Mouse (Mus musculus) heart, embryonic 15.5 days (tissue): ENCODE measurements around the gene Mtus2. TPM values are rescaled to one million over a fixed set of nuclear protein-coding genes. Genes with fewer than 3 reads are reported as not detected.
"Not testable (repeated sequence)": the region's sequence is repeated elsewhere in the genome, so short reads cannot be mapped to it uniquely, and the experiment has no call there.

Experiments
- ATAC-seq: fragments of 200-750 bp; cut with Nextera tagmentation; replicated peaks from 2 replicates; pipeline ENCODE4 v1.8.0; 2017; ENCODE audit warnings: low read depth, moderate TSS enrichment; ENCODE audit not compliant: insufficient number of reproducible peaks, insufficient read depth, low FRiP score
- H3K27ac ChIP-seq: fragments of 300-500 bp; sonication (generic); 2 replicates; pipeline ENCODE4 v1.5.1; 2015; ENCODE audit warnings: mild to moderate bottlenecking, inconsistent platforms
- H3K27me3 ChIP-seq: fragments of 300-500 bp; sonication (generic); 2 replicates; pipeline ENCODE4 v1.6.1; 2015; ENCODE audit warnings: inconsistent platforms
- H3K36me3 ChIP-seq: fragments of 300-500 bp; sonication (generic); 2 replicates; pipeline ENCODE4 v1.6.1; 2015; ENCODE audit warnings: mild to moderate bottlenecking, inconsistent platforms
- H3K4me1 ChIP-seq: fragments of 300-500 bp; sonication (generic); replicated peaks from 2 replicates; pipeline ENCODE4 v1.6.1; 2015; ENCODE audit warnings: inconsistent platforms
- H3K4me2 ChIP-seq: fragments of 300-500 bp; sonication (generic); 2 replicates; pipeline ENCODE4 v1.6.1; 2015; ENCODE audit warnings: inconsistent platforms, mild to moderate bottlenecking, moderate library complexity
- H3K4me3 ChIP-seq: fragments of 300-500 bp; sonication (generic); 2 replicates; pipeline ENCODE4 v1.5.1; 2015; ENCODE audit warnings: mild to moderate bottlenecking, inconsistent platforms
- H3K9ac ChIP-seq: fragments of 300-500 bp; sonication (generic); 2 replicates; pipeline ENCODE4 v1.6.1; 2015; ENCODE audit warnings: mild to moderate bottlenecking, inconsistent platforms
- H3K9me3 ChIP-seq: fragments of 300-500 bp; sonication (generic); replicated peaks from 2 replicates; pipeline ENCODE4 v1.6.1; 2016; ENCODE audit warnings: inconsistent platforms
- WGBS: fragments of 180-500 bp; shearing (Covaris S2); methylation state at CpG from one replicate; pipeline ENCODE4 v1.1.7; 2015; ENCODE audit warnings: mixed read lengths; 5-methylcytosine and 5-hydroxymethylcytosine counted together
- polyA plus RNA-seq: library from polyadenylated mRNA; unstranded; fragments of >200 nt; fragmentation: Nextera tagmentation; extraction: Ambion mirVana; gene quantifications from 2 replicates; pipeline ENCODE4 v1.2.1, GENCODE M21; 2015

The Mtus2 gene
- polyA plus RNA-seq, 1 experiment from 2014 or later = 121 TPM

DNA sequence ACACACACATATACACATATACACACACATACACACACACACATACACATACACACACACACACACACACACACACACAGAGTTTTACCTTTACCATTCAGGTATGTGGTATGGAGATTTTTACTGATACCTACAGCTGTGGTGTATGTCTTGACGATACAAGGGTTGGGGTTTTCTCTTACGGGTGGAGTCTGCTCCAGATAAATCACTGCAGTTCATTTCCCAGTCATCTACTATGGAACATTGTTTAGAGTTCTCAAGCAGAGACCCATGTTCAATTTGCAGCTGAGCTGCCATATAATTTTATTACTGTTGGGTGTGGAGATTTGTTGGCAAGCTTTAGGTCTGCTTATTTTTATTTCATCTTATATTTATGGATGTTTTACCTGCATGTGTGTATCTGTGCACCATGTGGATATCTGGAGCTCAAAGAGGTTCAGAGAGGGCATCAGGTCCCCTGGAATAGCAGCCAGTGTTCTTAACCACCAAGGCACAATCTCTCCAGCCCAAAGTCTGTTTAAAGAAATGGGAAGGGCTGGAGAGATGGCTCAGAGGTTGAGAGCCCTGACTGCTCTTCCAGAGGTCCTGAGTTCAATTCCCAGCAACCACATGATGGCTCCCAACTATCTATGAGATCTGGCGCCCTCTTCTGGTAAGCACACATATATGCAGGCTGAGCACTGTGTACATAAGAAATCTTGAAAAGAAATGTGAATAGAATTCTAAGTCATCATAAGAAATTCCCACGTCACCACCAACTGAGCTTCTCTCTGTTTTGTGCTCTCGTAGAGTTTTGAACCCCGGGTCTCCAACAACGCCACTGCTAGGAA lies 28.2 kb upstream of the Mtus2 start:
- no peaks in the 10 kb centered on the region for H3K36me3 ChIP-seq
- 78% methylated on average over 7 of the region's 7 CpGs for WGBS
- no peak for ATAC-seq
- H3K4me1 ChIP-seq = no peaks in the 10 kb centered on the region
- no peaks in the 10 kb centered on the region for H3K9me3 ChIP-seq
- H3K27ac ChIP-seq = no peak overlapping the region
- no peak overlapping the region for H3K9ac ChIP-seq
- no peak overlapping the region for H3K4me2 ChIP-seq
- no peak overlapping the region for H3K4me3 ChIP-seq
- H3K27me3 ChIP-seq = no peaks in the 10 kb centered on the region

GRCm38 (mm10) chr5:147935096-147935495 lies 22.0 kb upstream of the Mtus2 start:
- Histone ChIP-seq H3K27me3 (no peaks in the 10 kb centered on the region), H3K4me3 (no peak overlapping the region), H3K4me1 (peaks cover 10% of the 10 kb centered on the region), H3K36me3 (no peaks in the 10 kb centered on the region), H3K9me3 (no peaks in the 10 kb centered on the region), H3K9ac (no peak overlapping the region), H3K4me2 (no peak overlapping the region), H3K27ac (no peak overlapping the region)
- WGBS = 77% methylated on average over 13 of the region's 13 CpGs
- ATAC-seq = no peak

GRCm38 (mm10) chr5:147939226-147939625 lies 17.9 kb upstream of the Mtus2 start:
- 0 out of 2 replicates have a peak, but pooled peaks have one; percentile 57 for ATAC-seq
- no peaks in the 10 kb centered on the region for H3K36me3 ChIP-seq
- no peak overlapping the region for H3K4me3 ChIP-seq
- peaks cover 18% of the 10 kb centered on the region for H3K4me1 ChIP-seq
- WGBS = 39% methylated on average over 5 of the region's 5 CpGs
- H3K9ac ChIP-seq = no peak overlapping the region
- no peaks in the 10 kb centered on the region for H3K9me3 ChIP-seq
- H3K27ac ChIP-seq = no peak overlapping the region
- H3K27me3 ChIP-seq = no peaks in the 10 kb centered on the region
- H3K4me2 ChIP-seq = no peak overlapping the region

DNA sequence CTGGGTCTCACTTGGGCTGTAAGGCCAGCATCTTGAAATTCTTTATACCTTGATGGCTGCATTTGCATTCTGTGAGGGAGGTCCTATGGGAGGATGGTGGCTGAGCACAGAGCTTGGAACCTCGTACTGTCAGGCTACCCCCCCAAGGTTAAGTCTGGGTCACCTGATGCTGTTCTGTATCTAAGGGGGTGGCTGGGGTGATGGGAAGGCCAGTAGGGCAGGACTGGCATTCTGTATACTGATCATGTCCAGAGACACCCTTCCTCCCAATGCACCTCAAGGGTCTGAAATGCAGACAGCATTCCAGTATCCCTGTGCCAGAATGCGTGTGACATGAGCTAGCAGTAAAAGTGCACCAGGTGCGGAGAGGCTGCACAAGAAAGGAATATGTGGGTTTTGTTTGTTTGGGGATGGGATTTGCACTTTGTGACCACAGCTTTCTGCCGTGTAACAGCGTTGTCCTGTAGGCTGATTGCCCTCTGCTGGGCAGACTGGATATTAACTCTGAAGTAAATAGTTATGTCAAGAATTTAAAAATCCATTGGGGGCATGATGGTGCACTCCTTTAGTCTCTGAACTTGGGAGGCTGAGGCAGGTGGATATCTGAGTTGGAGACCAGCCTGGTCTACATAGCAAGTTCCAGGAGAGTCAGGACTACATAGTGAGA lies 12.0 kb upstream of the Mtus2 start:
- H3K9me3 ChIP-seq = no peaks in the 10 kb centered on the region
- ATAC-seq = no peak
- H3K27me3 ChIP-seq = no peaks in the 10 kb centered on the region
- no peak overlapping the region for H3K4me3 ChIP-seq
- no peaks in the 10 kb centered on the region for H3K36me3 ChIP-seq
- H3K4me2 ChIP-seq = no peak overlapping the region
- 23% methylated on average over 5 of the region's 5 CpGs for WGBS
- H3K27ac ChIP-seq = no peak overlapping the region
- peaks cover 11% of the 10 kb centered on the region; the same call in 1 of the 2 replicates for H3K4me1 ChIP-seq
- H3K9ac ChIP-seq = no peak overlapping the region

- 74% methylated on average over 14 of the region's 14 CpGs for WGBS
Observed at GRCm38 (mm10) chr5:147949881-147950280, 7.2 kb upstream of the Mtus2 start.

DNA sequence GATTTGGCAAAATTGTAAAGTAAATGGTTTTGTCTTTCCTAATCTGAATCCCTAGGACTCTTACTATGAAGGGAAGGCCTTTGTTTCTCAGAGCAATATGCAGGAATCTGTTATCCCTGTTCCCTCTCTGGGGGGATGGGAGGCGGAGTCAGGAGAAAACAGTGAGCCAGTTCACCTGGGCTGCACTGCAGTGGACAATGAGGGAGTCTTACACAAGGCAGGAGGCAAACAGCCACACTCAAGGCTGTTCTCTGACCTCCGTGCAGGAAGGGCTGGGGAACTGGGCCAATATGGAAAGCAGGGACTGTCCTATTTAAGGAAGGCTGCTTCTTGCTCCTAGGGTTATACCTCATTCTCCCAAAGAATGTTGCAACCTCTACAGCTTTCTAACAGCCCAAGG lies 5.4 kb upstream of the Mtus2 start:
- WGBS = 45% methylated on average over 2 of the region's 2 CpGs
- peaks cover 11% of the 10 kb centered on the region for H3K27me3 ChIP-seq
- no peak overlapping the region for H3K4me2 ChIP-seq
- ATAC-seq = no peak
- no peak overlapping the region for H3K9ac ChIP-seq
- no peaks in the 10 kb centered on the region for H3K9me3 ChIP-seq
- no peaks in the 10 kb centered on the region for H3K36me3 ChIP-seq
- H3K4me3 ChIP-seq = no peak overlapping the region
- peaks cover 14% of the 10 kb centered on the region for H3K4me1 ChIP-seq
- H3K27ac ChIP-seq = no peak overlapping the region

More at GRCm38 (mm10) chr5:147949881-147950280, 7.2 kb upstream of the Mtus2 start:
- Histone ChIP-seq H3K27ac (no peak overlapping the region), H3K27me3 (no peaks in the 10 kb centered on the region), H3K4me2 (no peak overlapping the region), H3K4me1 (0 out of 2 replicates have a peak, but pooled peaks cover 2% of the 10 kb centered on the region), H3K4me3 (no peak overlapping the region), H3K9me3 (no peaks in the 10 kb centered on the region), H3K9ac (no peak overlapping the region), H3K36me3 (no peaks in the 10 kb centered on the region)
- no peak for ATAC-seq

- peaks cover 24% of the 10 kb centered on the region for H3K4me1 ChIP-seq
- H3K27me3 ChIP-seq = peaks cover 17% of the 10 kb centered on the region
- H3K27ac ChIP-seq, H3K36me3 ChIP-seq, H3K9me3 ChIP-seq, H3K4me2 ChIP-seq, H3K9ac ChIP-seq, ATAC-seq, H3K4me3 ChIP-seq: not testable (repeated sequence)
- 66% methylated on average over 5 of the region's 5 CpGs for WGBS
Observed at GRCm38 (mm10) chr5:147953181-147953580, 3.9 kb upstream of the Mtus2 start.

DNA sequence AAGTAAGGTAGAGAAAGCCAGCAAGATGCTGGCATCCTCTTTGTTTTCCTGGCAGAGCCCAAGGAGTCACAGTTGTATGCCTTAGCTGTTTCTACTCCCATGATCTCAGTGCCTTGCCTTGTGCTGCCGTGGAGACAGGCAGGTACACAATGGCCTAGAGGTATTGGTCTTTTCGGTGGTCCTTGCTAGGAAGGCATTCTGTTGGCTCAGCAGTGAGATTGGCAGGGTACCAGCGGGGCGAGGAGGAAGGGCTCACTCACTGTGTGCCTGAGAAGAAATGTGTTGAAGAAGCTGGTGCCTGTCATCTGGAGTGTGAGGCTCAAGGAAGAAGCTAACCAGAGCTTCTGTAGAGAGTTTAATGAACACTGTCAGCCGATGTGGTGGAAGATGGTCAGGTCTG lies 1.4 kb upstream of the Mtus2 start:
- Histone ChIP-seq H3K4me3 (no peak overlapping the region), H3K9ac (no peak overlapping the region), H3K4me1 (peaks cover 24% of the 10 kb centered on the region), H3K9me3 (no peaks in the 10 kb centered on the region), H3K27me3 (peaks cover 17% of the 10 kb centered on the region), H3K4me2 (peak overlapping the region; percentile 97), H3K36me3 (no peaks in the 10 kb centered on the region), H3K27ac (no peak overlapping the region)
- ATAC-seq = no peak
- WGBS = 29% methylated on average over 5 of the region's 5 CpGs

GRCm38 (mm10) chr5:147956421-147956820 lies 699 bp upstream of the Mtus2 start:
- WGBS = 2% methylated on average over 11 of the region's 11 CpGs

DNA sequence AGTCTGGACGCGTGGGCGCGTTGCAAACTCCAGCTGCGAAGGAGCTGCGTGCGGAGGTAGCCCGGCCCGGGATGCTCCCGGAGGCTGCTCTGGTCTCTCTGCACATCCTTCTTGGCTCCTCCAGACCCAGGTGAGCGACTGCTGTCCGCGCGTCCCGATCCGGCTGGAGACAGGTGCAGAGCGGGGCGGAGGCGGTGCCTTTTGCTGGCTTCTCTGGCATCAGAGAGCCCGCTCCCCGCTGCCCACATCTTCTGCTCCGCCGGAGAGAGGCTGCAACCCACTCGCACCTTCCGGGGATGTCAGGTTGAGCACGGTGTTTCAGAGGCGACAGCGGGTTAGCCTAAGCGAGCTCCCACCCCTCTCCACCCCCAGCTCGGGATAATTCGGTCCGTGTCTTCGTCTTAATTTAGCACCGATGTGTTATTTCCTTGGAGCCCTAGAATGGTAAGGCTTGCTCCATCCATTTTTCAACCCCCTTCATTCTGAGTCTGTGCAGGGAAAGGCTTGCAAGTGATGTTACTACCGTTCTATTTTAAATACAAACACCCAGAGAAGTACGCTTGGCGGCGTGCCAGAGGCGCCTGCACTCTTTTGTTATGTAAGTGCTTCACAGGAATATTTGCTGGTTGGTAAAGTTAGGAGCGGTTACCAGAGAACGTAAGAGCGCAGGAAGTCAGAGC lies 612 bp downstream of the Mtus2 start:
- ATAC-seq = peak; percentile 36
- peaks cover 24% of the 10 kb centered on the region for H3K4me1 ChIP-seq
- H3K27me3 ChIP-seq = peaks cover 17% of the 10 kb centered on the region
- no peaks in the 10 kb centered on the region for H3K36me3 ChIP-seq
- WGBS = 1% methylated on average over 42 of the region's 42 CpGs
- peak overlapping the region; percentile 69 for H3K27ac ChIP-seq
- no peaks in the 10 kb centered on the region for H3K9me3 ChIP-seq
- H3K4me3 ChIP-seq = peak overlapping the region; percentile 60
- peak overlapping the region; percentile 97 for H3K4me2 ChIP-seq
- H3K9ac ChIP-seq = peak overlapping the region; percentile 62

More at GRCm38 (mm10) chr5:147956421-147956820, 699 bp upstream of the Mtus2 start:
- no peaks in the 10 kb centered on the region for H3K9me3 ChIP-seq
- H3K4me1 ChIP-seq = peaks cover 24% of the 10 kb centered on the region
- peak overlapping the region; percentile 60 for H3K4me3 ChIP-seq
- peaks cover 17% of the 10 kb centered on the region for H3K27me3 ChIP-seq
- H3K27ac ChIP-seq = no peak overlapping the region
- no peaks in the 10 kb centered on the region for H3K36me3 ChIP-seq
- ATAC-seq = no peak
- H3K9ac ChIP-seq = peak overlapping the region; percentile 62; the same call in 1 of the 2 replicates
- peak overlapping the region; percentile 97 for H3K4me2 ChIP-seq

DNA sequence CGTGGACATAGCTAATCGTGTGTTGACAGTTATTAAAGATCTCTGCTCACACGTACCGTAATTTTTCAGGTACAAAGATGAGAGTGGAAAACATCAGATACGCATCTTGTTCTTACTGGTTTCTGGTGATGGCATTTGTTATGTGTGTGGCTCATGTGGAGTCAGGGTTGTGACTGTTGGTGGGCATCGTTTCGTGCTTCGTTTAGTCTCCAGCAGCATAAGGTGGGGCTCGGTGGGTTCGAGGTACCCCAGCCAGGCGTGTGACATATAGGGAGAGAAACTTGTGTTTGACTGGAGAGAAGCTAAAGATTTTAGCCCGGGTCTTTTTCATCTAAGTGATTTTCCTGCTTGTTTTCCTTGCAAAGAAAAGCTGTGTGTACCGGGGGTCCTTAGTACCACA lies 1.4 kb downstream of the Mtus2 start:
- Histone ChIP-seq H3K4me3 (peak overlapping the region; percentile 60), H3K4me2 (peak overlapping the region; percentile 97)
- no peak for ATAC-seq

More for the DNA sequence above, 1.4 kb downstream of the Mtus2 start:
- Histone ChIP-seq H3K36me3 (no peaks in the 10 kb centered on the region), H3K27ac (no peak overlapping the region), H3K9ac (no peak overlapping the region), H3K27me3 (peaks cover 17% of the 10 kb centered on the region), H3K9me3 (no peaks in the 10 kb centered on the region), H3K4me1 (peaks cover 24% of the 10 kb centered on the region)
- 40% methylated on average over 13 of the region's 13 CpGs for WGBS
